Mouse (Mus musculus) liver, embryonic 13.5 days (tissue): ENCODE data around the gene Smg7. TPM values are rescaled to one million over a fixed set of nuclear protein-coding genes. Genes with fewer than 3 reads are reported as not detected.

Experiments used
- ATAC-seq: fragments of 200-750 bp; cut with Nextera tagmentation; 2 replicates; pipeline ENCODE4 v1.8.0; 2017; ENCODE audit warnings: low read depth, mild to moderate bottlenecking, moderate number of reproducible peaks, moderate library complexity
- DNase-seq: peaks from one replicate; pipeline ENCODE4 v3.0.0; 2022
- H3K27ac ChIP-seq: fragments of 300-500 bp; sonication (generic); 2 replicates; pipeline ENCODE4 v1.5.1; 2015; ENCODE audit warnings: moderate library complexity, mild to moderate bottlenecking, inconsistent platforms
- H3K27me3 ChIP-seq: fragments of 300-500 bp; sonication (generic); 2 replicates; pipeline ENCODE4 v1.6.1; 2015; ENCODE audit warnings: mild to moderate bottlenecking, inconsistent platforms
- H3K36me3 ChIP-seq: fragments of 300-500 bp; sonication (generic); 2 replicates; pipeline ENCODE4 v1.6.1; 2015; ENCODE audit warnings: mild to moderate bottlenecking, inconsistent platforms
- H3K4me1 ChIP-seq: fragments of 300-500 bp; sonication (generic); replicated peaks from 2 replicates; pipeline ENCODE4 v1.6.1; 2015; ENCODE audit warnings: inconsistent platforms
- H3K4me2 ChIP-seq: fragments of 300-500 bp; sonication (generic); 2 replicates; pipeline ENCODE4 v1.6.1; 2015; ENCODE audit warnings: inconsistent platforms, mild to moderate bottlenecking, moderate library complexity
- H3K4me3 ChIP-seq: fragments of 300-500 bp; sonication (generic); replicated peaks from 2 replicates; pipeline ENCODE4 v1.5.1; 2015; ENCODE audit warnings: mild to moderate bottlenecking, inconsistent platforms
- H3K9ac ChIP-seq: fragments of 300-500 bp; sonication (generic); 2 replicates; pipeline ENCODE4 v1.6.1; 2015; ENCODE audit warnings: mild to moderate bottlenecking, inconsistent platforms
- H3K9me3 ChIP-seq: fragments of 300-500 bp; sonication (generic); replicated peaks from 2 replicates; pipeline ENCODE4 v1.6.1; 2016; ENCODE audit warnings: inconsistent platforms
- WGBS: fragments of 180-500 bp; shearing (Covaris S2); methylation state at CpG from one replicate; pipeline ENCODE4 v1.1.7; 2015; ENCODE audit not compliant: insufficient replicate concordance; 5-methylcytosine and 5-hydroxymethylcytosine counted together
- polyA plus RNA-seq: library from polyadenylated mRNA; unstranded; fragments of >200 nt; fragmentation: Nextera tagmentation; extraction: Ambion mirVana; gene quantifications from 2 replicates; pipeline ENCODE4 v1.2.1, GENCODE M21; 2015

Gene Smg7
- polyA plus RNA-seq, 1 experiment from 2014 or later: 9.5 TPM

GRCm38 (mm10) chr1:152788121-152788660, 114.3 kb downstream of the Smg7 start:
- Histone ChIP-seq H3K27me3 (no peaks in the 10 kb centered on the region), H3K4me2 (no peak overlapping the region), H3K4me1 (peaks cover 10% of the 10 kb centered on the region), H3K27ac (no peak overlapping the region), H3K9ac (no peak overlapping the region), H3K36me3 (no peaks in the 10 kb centered on the region), H3K9me3 (no peaks in the 10 kb centered on the region), H3K4me3 (no peak overlapping the region)
- 48% methylated on average over 4 of the region's 4 CpGs for WGBS
- ATAC-seq (0 out of 2 replicates have a peak, but pooled peaks have one; percentile 15), DNase-seq (no peak)

Other genes with a start within 250 kb of the Smg7 start
- gene Apobec4, start 152.1 kb downstream of the Smg7 start, polyA plus RNA-seq: not detected in 2 replicates
- 11.8 and 13.3 TPM in 2 replicates for gene Rgl1, start 136.3 kb downstream of the Smg7 start, polyA plus RNA-seq
- 169 and 198 TPM in 2 replicates for gene Arpc5, start 136.1 kb downstream of the Smg7 start, polyA plus RNA-seq
- gene Ncf2, start 102.5 kb downstream of the Smg7 start, polyA plus RNA-seq: 8.6 and 10.1 TPM in 2 replicates
- 0.09 and 0.17 TPM in 2 replicates for gene Nmnat2, start 52.3 kb upstream of the Smg7 start, polyA plus RNA-seq